Mouse (Mus musculus): ENCODE data around the gene Fhit. TPM values are rescaled to one million over a fixed set of nuclear protein-coding genes. Genes with fewer than 3 reads are reported as not detected.
A peak's percentile ranks its signal among the peaks of the same experiment; 100 is the strongest.

The Fhit gene
- polyA plus RNA-seq, 1 experiment from 2014 or later: 4.6 TPM

DNA sequence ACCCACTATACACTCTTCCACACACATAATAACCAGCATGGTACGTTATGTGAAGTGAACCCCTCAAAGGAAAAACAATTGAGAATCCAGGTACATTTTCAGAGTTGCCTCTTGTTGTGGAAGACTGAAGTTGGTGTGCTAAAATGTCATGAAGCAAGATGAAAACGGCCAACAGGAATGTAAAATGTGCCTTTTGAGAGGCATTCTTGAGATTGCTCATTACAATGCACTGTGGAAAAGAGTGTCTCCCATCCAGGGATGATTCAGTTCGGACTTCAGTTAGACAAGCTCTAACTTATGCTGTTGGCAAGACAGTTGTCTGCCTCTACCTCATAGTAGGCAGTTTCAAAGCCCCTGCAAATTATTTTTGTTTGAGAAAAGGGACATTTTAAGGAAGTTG lies 676.0 kb downstream of the Fhit start:
- H3K4me3 ChIP-seq: no peak overlapping the region
- H3K9me3 ChIP-seq (replicated peaks): no peaks in the 10 kb centered on the region
- no peak overlapping the region for H3K27ac ChIP-seq (ENCODE audit: poor library complexity, severe bottlenecking)
- H3K27me3 ChIP-seq (replicated peaks): no peaks in the 10 kb centered on the region
- 67% methylated on average over 3 of the region's 3 CpGs for WGBS
- no peak for ATAC-seq (ENCODE audit: insufficient number of reproducible peaks, low FRiP score)
- H3K4me1 ChIP-seq (replicated peaks): no peaks in the 10 kb centered on the region
- H3K36me3 ChIP-seq: no peaks in the 10 kb centered on the region
- H3K4me2 ChIP-seq: no peak overlapping the region
- no peak overlapping the region for H3K9ac ChIP-seq

DNA sequence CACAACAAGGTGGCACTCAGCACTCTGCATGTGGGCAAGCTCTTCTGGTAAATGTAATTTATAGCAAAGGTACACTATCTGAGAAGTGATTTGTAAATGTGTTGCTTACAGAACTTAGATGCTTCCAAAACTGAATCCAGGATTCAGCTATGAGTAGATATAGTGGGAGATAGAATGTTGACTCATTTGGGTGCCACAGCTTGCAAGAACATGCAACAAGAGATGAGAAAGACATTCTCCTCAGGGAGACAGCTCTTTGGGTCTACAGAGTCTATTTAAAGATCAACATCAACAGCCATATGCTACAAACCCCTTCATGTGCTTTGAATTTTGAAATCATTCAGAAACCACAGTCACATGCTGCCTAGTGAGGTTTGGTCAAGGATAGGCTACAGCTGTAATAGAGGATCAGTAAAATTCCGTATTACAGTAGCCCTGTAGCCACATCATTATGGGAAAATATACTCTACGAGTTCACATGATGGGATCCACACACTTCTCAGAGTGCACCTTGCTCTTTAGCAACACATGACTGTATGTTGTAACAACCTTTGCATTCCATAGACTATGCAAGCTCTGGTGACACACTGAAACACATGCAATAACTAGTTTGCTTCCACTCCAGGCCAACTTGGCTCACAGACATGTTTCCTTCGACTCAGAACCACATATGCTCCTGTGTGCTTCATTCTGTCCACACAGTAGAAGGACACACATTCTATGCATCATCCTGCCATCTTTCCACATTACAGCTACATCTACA lies 678.8 kb downstream of the Fhit start:
- no peaks in the 10 kb centered on the region for H3K36me3 ChIP-seq
- ATAC-seq (ENCODE audit: insufficient number of reproducible peaks, low FRiP score): no peak
- H3K4me1 ChIP-seq (replicated peaks): no peaks in the 10 kb centered on the region
- 75% methylated on average over 3 of the region's 3 CpGs for WGBS
- no peaks in the 10 kb centered on the region for H3K9me3 ChIP-seq (replicated peaks)
- H3K4me3 ChIP-seq: no peak overlapping the region
- no peak overlapping the region for H3K4me2 ChIP-seq
- H3K27ac ChIP-seq (ENCODE audit: poor library complexity, severe bottlenecking): no peak overlapping the region
- no peaks in the 10 kb centered on the region for H3K27me3 ChIP-seq (replicated peaks)
- no peak overlapping the region for H3K9ac ChIP-seq

- no peaks in the 10 kb centered on the region for H3K9me3 ChIP-seq (replicated peaks)
- 63% methylated on average over 2 of the region's 2 CpGs for WGBS
- H3K4me3 ChIP-seq: no peak overlapping the region
- no peaks in the 10 kb centered on the region for H3K4me1 ChIP-seq (replicated peaks)
- H3K9ac ChIP-seq: no peak overlapping the region
- H3K27me3 ChIP-seq (replicated peaks): no peaks in the 10 kb centered on the region
- no peaks in the 10 kb centered on the region for H3K36me3 ChIP-seq
- ATAC-seq (ENCODE audit: insufficient number of reproducible peaks, low FRiP score): no peak
- H3K27ac ChIP-seq (ENCODE audit: poor library complexity, severe bottlenecking): no peak overlapping the region
- no peak overlapping the region for H3K4me2 ChIP-seq
Measured at GRCm38 (mm10) chr14:10481370-10481769, 680.5 kb downstream of the Fhit start.

- H3K4me3 ChIP-seq: no peak overlapping the region
- H3K4me1 ChIP-seq (replicated peaks): no peaks in the 10 kb centered on the region
- no peak overlapping the region for H3K4me2 ChIP-seq
- no peaks in the 10 kb centered on the region for H3K27me3 ChIP-seq (replicated peaks)
- H3K36me3 ChIP-seq: no peaks in the 10 kb centered on the region
- WGBS: 72% methylated on average over 1 of the region's 1 CpGs
- ATAC-seq (ENCODE audit: insufficient number of reproducible peaks, low FRiP score): no peak
- H3K9ac ChIP-seq: no peak overlapping the region
- H3K9me3 ChIP-seq (replicated peaks): no peaks in the 10 kb centered on the region
- H3K27ac ChIP-seq (ENCODE audit: poor library complexity, severe bottlenecking): no peak overlapping the region
Measured at GRCm38 (mm10) chr14:10480681-10481080, 681.2 kb downstream of the Fhit start.

GRCm38 (mm10) chr14:10453001-10453861 lies 708.6 kb downstream of the Fhit start:
- peak; percentile 78 for ATAC-seq (ENCODE audit: insufficient number of reproducible peaks, low FRiP score)
- 0 out of 2 replicates have a peak overlapping the region, but pooled peaks have one; percentile 17 for H3K9ac ChIP-seq

DNA sequence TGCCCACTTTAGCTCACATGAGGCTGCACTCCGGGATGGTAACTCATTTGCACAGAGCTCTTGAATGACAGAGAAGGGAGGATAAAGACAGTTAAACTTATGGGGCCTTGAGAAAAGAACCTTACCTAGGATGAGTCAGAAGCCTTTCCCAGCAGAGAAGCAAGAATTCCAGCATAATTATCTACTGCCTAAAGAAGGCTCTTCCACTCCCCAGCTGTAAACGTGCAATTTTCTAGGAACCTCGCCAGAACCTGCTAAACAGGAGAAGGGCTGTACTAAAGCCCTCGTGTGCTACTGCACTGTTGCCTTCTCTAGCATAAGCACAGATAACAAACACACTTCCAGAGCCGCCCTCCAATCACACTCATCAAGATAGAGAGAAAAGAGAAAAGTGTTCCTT lies 709.6 kb downstream of the Fhit start:
- H3K36me3 ChIP-seq: no peaks in the 10 kb centered on the region
- peaks cover 15% of the 10 kb centered on the region for H3K4me1 ChIP-seq (replicated peaks)
- H3K9ac ChIP-seq: no peak overlapping the region
- H3K9me3 ChIP-seq (replicated peaks): no peaks in the 10 kb centered on the region
- H3K27ac ChIP-seq (ENCODE audit: poor library complexity, severe bottlenecking): no peak overlapping the region
- H3K27me3 ChIP-seq (replicated peaks): no peaks in the 10 kb centered on the region
- H3K4me3 ChIP-seq: no peak overlapping the region
- H3K4me2 ChIP-seq: no peak overlapping the region
- ATAC-seq (ENCODE audit: insufficient number of reproducible peaks, low FRiP score): no peak
- 51% methylated on average over 5 of the region's 5 CpGs for WGBS

More at GRCm38 (mm10) chr14:10453001-10453861, 708.6 kb downstream of the Fhit start:
- H3K4me2 ChIP-seq: peak overlapping the region; percentile 63
- H3K4me1 ChIP-seq (replicated peaks): peaks cover 15% of the 10 kb centered on the region
- H3K27me3 ChIP-seq (replicated peaks): no peaks in the 10 kb centered on the region
- H3K9me3 ChIP-seq (replicated peaks): no peaks in the 10 kb centered on the region
- H3K36me3 ChIP-seq: no peaks in the 10 kb centered on the region
- peak overlapping the region; percentile 5; the same call in 1 of the 2 replicates for H3K27ac ChIP-seq (ENCODE audit: poor library complexity, severe bottlenecking)
- 11% methylated on average over 14 of the region's 14 CpGs for WGBS
- H3K4me3 ChIP-seq: peak overlapping the region; percentile 35

GRCm38 (mm10) chr14:10445360-10445759 lies 716.5 kb downstream of the Fhit start:
- Histone ChIP-seq H3K9ac (no peak overlapping the region), H3K4me1 (replicated peaks) (no peaks in the 10 kb centered on the region), H3K9me3 (replicated peaks) (no peaks in the 10 kb centered on the region), H3K27me3 (replicated peaks) (no peaks in the 10 kb centered on the region), H3K36me3 (no peaks in the 10 kb centered on the region), H3K4me3 (no peak overlapping the region), H3K27ac (ENCODE audit: poor library complexity, severe bottlenecking) (no peak overlapping the region), H3K4me2 (no peak overlapping the region)
- ATAC-seq (ENCODE audit: insufficient number of reproducible peaks, low FRiP score): no peak

- H3K36me3 ChIP-seq: no peaks in the 10 kb centered on the region
- H3K9me3 ChIP-seq (replicated peaks): no peaks in the 10 kb centered on the region
- H3K4me2 ChIP-seq: no peak overlapping the region
- no peaks in the 10 kb centered on the region for H3K4me1 ChIP-seq (replicated peaks)
- H3K4me3 ChIP-seq: no peak overlapping the region
- no peak overlapping the region for H3K9ac ChIP-seq
- no peak for ATAC-seq (ENCODE audit: insufficient number of reproducible peaks, low FRiP score)
- H3K27me3 ChIP-seq (replicated peaks): no peaks in the 10 kb centered on the region
- 55% methylated on average over 1 of the region's 1 CpGs for WGBS
- H3K27ac ChIP-seq (ENCODE audit: poor library complexity, severe bottlenecking): no peak overlapping the region
Measured at GRCm38 (mm10) chr14:10439007-10439749, 722.7 kb downstream of the Fhit start.

GRCm38 (mm10) chr14:10436193-10436592 lies 725.6 kb downstream of the Fhit start:
- H3K9ac ChIP-seq: no peak overlapping the region

GRCm38 (mm10) chr14:10432502-10432901 lies 729.3 kb downstream of the Fhit start:
- no peak for ATAC-seq (ENCODE audit: insufficient number of reproducible peaks, low FRiP score)
- H3K27ac ChIP-seq (ENCODE audit: poor library complexity, severe bottlenecking): no peak overlapping the region
- H3K4me1 ChIP-seq (replicated peaks): no peaks in the 10 kb centered on the region
- no peaks in the 10 kb centered on the region for H3K27me3 ChIP-seq (replicated peaks)
- H3K4me2 ChIP-seq: no peak overlapping the region
- H3K36me3 ChIP-seq: no peaks in the 10 kb centered on the region
- WGBS: 85% methylated on average over 2 of the region's 2 CpGs
- no peaks in the 10 kb centered on the region for H3K9me3 ChIP-seq (replicated peaks)
- no peak overlapping the region for H3K9ac ChIP-seq
- no peak overlapping the region for H3K4me3 ChIP-seq

More at GRCm38 (mm10) chr14:10436193-10436592, 725.6 kb downstream of the Fhit start:
- no peak overlapping the region for H3K27ac ChIP-seq (ENCODE audit: poor library complexity, severe bottlenecking)
- H3K4me1 ChIP-seq (replicated peaks): no peaks in the 10 kb centered on the region
- no peak for ATAC-seq (ENCODE audit: insufficient number of reproducible peaks, low FRiP score)
- 73% methylated on average over 1 of the region's 1 CpGs for WGBS
- no peak overlapping the region for H3K4me2 ChIP-seq
- no peak overlapping the region for H3K4me3 ChIP-seq
- H3K9me3 ChIP-seq (replicated peaks): no peaks in the 10 kb centered on the region
- no peaks in the 10 kb centered on the region for H3K27me3 ChIP-seq (replicated peaks)
- no peaks in the 10 kb centered on the region for H3K36me3 ChIP-seq
